Mouse (Mus musculus): Measurements from ENCODE around the gene Hdac10.

The Hdac10 gene

DNA sequence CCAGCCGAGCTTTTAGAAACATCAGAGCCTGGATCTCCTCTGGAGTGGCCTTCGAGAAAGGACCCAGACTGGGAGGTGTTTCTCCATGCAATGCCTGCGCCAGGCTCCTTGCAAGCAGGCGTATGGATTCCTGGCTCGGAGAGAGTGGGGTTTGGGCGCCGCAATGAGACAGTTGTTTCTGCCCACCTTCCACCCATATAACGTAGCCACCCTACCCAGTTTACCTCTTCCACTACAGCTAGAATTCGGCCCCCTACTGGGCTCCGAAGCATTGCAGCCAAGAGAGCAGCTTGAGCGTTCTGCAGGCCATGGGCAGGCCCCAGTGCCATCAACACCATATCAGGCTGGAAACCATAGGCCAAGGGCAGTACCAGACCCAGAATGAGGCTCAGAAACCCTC is 4.9 kb downstream of the Hdac10 start:
- DNase-seq (ENCODE audit: low read depth, low spot score), result no peak

DNA sequence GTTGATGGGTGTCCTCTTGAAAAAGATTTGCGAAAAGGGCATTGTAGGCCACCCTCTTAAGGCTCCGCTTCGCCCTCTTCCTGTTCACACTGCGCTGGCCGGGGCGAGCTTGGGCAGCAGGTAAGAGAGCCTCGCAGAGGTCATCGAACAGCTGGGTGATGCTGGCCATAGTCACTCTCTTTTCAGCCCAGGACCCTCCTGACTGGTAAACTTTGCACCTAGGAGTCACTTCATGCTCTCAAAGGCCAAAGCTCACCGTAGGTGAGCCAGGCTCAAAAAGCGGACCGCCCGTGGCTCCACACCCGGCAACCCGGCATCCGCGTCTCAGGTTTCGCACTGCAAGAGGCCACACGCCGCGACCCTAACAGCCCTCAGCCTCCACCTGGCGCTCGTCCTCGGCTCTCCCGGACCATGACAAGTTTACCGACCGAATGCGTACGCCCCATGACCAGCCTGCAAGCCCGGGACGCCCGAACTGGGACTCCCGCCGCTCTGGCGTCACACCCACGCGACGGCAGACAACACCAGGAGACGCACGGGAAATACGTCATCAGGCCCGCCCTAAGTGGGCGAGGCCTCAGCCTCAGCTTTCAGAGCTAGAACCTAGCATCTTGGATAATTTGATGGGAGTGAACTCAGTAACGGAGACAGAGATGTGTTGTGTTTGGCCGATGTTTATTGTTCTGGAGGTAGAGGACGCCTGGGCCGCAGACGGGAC is 5.7 kb downstream of the Hdac10 start, which contains the start of gene Tubgcp6:
Gene Tubgcp6, minus strand, starts transcription at position 464 of the 718 bp plus-strand sequence.
- DNase-seq (ENCODE audit: low read depth, low spot score), result peak; percentile 92

DNA sequence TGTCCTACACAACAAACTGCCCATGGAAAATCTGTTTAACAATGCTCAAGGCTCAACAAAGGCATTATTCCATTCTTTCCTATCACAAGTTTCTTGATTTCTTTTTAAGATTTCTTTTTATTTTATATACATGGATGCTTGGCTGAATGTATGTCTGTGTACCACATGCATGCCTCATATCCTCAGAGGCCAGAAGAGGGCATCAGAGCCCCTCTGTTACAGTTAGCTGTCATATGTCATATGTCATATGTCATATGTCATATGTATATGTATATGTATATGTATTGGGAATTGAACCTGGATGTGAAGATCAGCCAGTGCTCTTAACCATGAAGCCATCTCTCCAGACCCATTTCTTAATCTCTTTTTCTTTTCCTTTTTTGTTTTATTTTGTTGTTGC is 10.5 kb downstream of the Hdac10 start:
- DNase-seq (ENCODE audit: low read depth, low spot score), result no peak

DNA sequence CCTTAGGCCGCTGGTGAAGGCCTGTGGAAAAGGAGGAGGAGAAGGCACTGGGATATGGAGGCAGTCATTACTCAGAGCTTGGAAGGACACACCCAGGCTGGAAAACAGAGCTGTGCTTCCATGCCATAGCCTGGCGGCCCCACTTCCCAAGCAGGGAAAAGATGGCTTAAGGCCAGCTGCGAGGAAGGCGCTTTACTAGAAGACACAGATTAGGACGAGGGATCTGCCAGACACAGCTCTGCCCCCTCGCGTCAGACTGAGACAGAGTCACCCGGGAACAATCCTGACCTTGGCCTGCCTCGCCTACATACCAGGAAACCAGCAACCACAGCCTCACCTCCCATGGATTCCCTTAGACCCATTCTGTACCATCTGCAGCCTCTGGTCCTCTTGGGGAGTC is 18.4 kb downstream of the Hdac10 start:
- no peak for DNase-seq (ENCODE audit: low read depth, low spot score)

DNA sequence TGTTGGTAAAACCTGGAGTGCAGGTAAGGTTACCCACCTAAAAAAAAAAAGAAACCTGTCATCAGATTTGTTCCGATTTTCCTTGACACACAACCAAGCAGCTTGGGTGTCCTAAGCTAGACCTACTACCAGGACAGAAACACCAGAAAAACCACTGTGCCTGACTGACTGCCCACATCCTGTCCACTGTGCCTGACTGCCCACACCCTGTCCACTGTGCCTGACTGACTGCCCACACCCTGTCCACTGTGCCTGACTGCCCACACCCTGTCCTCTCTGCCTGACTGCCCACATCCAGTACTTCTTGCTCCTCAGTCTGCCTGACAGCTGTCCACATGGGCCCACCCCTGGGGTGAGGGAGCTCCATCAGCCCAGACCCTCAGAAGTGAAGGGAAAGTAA is 21.5 kb downstream of the Hdac10 start:
- no peak for DNase-seq (ENCODE audit: low read depth, low spot score)

DNA sequence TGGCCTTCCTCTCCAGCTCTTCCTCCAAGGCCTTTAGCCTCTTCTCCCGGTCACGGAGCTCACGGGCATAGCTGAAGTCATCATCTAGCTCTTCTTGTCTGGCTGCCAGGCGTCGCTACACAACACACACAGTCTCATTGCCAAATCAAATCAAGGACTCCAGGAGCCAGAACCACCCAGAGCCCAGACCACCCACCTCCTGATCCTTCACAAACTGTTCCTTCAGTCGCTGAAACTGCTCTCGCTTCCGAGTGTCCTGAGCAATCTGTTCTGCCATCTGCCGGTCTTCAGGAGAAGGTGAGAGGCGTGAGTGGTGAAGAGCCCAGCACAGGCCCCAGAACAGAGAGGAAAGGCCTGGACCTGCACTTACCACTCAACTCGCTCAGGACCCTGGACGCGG is 22.4 kb downstream of the Hdac10 start:
- no peak for DNase-seq (ENCODE audit: low read depth, low spot score)

DNA sequence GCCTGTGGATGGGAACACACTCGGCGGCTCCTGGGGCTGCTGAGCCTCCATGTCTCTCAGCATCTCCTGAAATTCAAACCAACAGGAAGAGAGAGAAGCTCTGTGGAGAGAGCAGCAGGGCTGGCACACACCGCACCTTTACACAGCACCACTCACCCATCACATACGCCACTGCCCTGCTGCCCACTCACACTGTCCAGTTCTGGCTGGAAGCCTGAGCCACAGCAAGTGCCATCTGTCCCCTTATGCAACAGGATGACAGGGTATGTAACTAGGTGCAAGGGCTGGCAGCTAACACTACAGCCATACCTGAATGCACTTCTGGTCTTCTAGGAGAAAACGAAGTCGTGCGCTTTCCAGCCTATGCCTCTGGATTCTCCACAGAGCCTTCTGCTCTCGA is 24.1 kb downstream of the Hdac10 start:
- no peak for DNase-seq (ENCODE audit: low read depth, low spot score)

DNA sequence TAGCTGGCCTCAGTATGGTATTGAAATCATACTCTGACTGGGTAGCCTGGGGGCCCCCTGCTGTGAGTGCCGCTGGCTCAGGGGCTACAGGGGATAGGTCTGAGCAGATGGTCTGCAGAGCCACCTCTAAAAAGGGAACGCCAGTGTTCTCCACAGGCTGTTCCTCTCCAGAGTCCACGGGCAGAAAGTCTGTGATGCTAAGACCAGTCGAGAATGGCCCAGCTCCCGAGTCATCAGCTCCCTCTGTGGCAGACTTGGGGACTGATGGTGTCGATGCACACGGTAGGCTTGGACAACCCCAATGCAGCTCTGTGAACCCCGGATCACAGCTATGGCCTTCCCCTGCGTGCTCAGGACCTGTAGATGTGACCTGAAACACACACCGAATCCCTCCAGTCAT is 24.6 kb downstream of the Hdac10 start:
- DNase-seq (ENCODE audit: low read depth, low spot score), result no peak

DNA sequence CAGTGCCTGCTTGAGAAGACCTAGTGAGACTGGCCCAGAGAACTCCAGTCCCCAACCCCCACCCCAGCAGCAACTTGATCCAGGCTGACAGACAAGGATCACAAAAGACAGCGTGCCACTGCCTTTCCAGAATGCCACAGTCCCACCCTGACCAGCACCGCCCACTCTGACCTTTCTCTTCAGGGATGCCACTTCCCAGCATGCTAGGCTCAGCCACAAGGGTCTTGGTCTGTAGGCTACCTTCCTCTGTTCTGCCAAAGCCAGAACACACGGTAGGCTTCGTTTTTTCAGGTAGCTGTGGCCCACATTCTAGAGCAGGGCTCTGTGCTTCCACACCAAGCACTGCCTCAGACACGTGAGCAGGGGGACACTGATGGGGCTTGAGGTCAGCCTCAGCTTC is 25.9 kb downstream of the Hdac10 start:
- no peak for DNase-seq (ENCODE audit: low read depth, low spot score)

DNA sequence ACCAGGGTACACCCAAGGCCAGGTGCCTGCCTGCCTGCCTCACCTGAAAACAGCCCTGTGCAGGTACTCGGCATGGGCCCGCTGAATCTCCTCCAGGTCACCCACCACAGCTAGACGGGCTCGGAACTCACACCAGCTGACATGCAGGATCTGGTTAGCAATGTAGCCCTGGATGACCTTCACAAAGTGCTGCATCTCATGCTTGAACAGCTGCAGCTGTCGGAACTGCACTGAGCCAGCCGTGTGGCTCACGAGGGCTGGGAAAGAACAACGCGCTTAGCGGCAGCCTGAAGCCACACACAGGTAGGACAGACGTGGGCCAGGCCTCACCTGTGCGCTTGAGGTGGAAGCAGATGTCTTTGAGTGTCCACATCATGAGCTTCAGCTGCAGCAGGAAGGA is 27.7 kb downstream of the Hdac10 start:
- DNase-seq (ENCODE audit: low read depth, low spot score), result no peak

DNA sequence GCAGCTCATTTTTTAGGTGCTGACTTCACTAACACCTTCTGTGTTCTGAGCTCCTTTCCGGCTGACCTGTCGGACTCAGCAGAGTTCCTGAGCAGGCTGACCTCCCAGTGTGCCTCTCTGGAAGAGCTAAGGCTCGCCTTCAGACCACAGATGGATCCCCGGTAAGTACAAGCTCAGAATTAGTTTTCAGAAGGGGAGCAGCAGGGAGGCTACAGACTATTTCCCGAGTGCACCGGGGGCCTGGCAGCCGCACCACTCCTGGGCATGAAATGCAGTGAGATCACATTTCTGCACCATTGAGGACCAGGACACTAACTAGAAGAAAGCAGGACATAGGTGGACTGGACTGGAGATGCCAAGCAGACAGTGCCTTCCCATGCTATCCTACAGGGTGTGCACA is 29.9 kb downstream of the Hdac10 start:
- DNase-seq (ENCODE audit: low read depth, low spot score), result no peak

DNA sequence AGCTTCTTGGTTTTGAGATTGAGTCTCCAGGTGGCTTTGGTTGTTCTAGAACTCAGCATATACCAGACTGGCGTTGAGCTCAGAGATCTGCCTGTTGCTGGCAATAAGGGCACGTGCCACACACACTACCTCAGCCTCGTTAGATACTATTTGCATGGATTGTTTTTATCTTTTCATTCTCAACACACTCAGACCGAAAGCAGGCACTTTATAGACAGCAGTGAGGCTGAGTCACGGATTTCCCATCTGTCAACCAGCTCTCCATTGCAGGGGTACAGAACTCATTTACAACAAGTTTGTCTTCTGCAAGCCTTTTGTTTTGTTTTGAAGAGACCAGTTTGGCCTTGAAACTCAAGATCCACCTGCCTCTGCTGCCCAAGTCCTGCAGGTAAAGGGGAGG is 31.1 kb downstream of the Hdac10 start:
- no peak for DNase-seq (ENCODE audit: low read depth, low spot score)

DNA sequence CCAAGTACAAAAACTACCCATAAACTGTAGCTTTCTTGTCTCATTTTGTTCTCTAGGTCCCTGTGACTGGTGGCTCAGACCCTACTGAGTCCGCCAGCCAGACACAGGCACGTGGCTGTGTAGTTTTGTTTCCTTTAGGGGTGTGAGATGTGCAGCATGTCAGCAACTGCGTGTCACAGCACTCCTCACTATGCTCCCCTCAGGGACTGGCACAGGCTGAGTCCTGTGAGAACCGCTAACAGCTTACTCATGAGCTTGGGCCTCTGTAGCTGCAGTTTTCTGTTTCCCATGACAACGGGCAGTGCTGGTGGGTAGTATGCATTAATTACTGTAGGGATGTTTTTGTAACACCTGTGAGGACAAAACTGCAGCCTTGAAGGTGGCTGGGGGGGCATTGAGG is 36.3 kb downstream of the Hdac10 start:
- no peak for DNase-seq (ENCODE audit: low read depth, low spot score)

DNA sequence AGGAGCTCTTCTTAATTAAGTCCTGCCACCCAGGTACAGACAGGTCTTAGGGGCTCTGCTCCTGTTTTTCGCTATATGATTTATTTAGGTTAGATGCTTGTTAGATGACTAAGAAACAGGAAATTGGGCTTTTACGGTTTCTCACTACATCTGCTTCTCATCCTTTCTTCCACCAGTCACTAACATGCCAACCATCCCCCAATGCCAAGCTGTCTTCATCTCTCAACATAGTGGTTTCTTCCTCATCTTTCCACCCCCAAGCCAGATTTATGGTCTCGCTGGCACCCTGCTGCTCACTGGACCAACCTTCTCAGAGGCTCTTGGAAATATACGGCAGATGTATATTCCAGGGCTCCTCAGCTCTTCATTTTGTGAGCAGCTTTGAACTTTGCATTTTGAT is 37.8 kb downstream of the Hdac10 start:
- no peak for DNase-seq (ENCODE audit: low read depth, low spot score)

DNA sequence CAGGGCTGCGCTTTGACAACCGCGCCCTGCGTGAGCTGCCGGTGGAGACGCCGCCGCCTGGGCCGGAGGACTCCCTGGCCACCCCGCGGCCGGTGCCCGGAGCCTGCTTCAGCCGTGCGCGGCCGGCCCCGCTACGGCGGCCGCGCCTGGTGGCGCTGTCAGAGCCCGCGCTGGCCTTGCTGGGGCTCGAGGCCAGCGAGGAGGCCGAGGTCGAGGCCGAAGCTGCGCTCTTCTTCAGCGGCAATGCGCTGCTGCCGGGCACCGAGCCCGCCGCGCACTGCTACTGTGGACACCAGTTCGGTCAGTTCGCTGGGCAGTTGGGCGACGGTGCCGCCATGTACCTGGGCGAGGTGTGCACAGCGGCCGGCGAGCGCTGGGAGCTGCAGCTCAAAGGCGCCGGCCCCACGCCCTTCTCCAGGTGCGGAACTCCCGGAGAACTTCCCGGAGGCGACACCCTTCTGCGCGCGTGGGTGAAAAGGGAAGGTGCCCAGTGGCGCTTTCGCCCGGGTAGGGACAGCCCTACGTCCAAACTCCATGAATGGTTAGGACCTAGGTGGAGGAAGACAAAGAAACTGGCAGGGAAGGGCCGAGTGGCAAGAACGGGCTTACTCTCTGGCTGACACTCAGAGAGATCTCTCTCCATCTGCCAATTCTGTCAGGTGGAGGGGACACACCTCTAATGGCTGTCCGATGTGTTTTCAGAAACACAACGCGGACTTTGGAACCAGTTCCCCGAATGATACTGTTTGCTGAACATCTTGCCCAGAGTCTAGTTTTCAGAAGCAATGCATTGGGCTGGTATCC is 39.0 kb downstream of the Hdac10 start:
- DNase-seq (ENCODE audit: low read depth, low spot score), result no peak

DNA sequence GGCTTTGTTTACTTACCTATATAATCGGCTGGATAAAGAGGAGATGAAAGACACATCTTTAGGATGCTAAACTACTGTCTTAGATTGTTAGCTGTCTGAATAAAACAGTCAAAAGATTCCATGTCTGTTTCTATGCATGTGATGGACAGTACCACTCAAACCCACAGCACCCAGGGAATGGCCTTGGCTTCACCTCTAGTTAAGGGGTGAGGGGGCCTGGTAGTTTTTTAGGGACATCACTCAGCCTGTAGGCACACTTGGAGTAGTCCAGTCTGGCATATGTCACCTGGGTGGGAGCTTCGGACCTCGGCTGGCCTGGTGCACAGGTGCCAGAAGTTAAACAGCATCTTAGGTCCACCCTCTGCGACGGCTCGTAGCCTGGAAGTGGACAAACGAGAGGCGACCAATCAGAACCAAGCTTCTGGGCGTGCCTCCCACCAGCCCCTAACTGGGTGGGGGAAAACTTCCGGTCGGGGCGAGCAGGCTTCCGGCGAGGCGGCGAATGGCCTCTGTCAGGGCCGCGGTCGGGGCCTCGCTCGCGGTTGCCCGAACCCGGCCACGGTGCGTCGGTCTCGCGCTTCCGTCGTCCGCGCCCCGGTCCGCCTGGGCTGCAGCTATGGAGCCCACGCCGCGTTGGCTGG is 39.8 kb downstream of the Hdac10 start, which contains the start of gene Selenoo:
Gene Selenoo, plus strand, starts transcription at position 478 of the 641 bp plus-strand sequence.
- DNase-seq (ENCODE audit: low read depth, low spot score), result peak; percentile 81

DNA sequence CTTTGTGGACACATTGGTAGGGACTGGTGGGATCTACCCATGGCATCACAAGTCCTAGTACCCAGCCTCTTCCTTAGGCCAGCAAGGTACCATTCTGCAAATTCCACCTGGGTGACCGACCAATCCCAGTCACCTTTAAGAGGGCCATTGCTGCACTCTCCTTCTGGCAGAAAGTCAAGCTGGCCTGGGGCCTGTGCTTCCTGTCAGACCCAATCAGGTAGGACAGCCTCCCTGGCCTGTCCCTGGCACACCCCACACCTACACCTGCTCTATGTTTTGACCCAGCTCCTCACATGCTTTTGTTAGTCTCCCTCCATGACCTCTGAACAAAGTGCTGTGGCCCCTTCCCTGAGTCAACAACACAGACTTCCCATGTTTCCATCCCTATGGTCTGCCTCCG is 43.7 kb downstream of the Hdac10 start:
- no peak for DNase-seq (ENCODE audit: low read depth, low spot score)

DNA sequence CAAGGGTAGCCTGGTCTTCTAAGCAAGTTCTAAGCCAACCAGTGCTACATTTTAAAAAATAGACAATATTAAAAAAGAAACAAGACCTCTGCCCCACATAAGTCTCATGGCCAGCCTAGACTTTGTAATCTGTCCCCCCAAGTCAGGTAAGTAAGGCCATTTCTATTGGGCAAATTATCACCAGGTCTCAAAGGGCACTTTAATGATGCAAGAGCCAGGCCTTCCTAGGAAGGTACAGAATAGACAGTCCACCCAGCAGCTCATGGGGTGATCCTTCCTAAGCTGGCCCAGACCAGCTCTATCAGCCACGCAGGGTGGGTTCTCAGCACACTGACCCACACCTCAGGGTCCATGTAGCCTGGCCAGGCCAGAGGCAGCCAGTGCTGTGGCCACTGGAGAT is 44.6 kb downstream of the Hdac10 start:
- no peak for DNase-seq (ENCODE audit: low read depth, low spot score)

DNA sequence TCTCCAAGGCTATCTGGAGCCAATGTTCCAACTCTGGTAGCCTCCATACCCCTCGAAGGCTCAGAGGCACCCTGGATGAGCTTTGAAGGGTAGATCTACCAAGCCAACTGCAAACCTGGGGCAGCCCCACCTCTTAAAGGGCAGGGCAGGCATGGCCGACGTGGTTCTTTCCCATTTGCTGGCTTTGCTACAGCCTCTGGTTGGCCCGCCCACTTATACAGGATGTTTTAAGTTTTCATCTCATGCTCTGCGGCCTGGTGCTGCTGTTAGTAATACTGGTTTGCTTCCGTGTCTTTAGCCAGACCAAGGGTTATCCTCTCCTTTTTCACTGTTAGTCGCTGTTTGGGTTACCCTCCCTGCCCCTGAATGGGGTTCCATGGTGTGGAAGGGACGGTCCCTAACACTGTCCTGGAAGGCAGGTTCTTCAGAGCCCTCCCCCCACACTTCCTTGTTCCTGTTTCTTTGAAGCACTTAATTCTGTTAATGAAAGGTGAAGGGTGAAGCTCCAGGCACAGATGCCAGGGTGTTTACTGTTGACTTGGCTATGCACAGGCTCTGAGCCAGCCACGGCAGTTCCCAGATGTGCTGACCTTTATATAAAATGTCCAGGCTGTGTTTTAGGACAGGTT is 50.2 kb downstream of the Hdac10 start:
- DNase-seq (ENCODE audit: low read depth, low spot score), result no peak

DNA sequence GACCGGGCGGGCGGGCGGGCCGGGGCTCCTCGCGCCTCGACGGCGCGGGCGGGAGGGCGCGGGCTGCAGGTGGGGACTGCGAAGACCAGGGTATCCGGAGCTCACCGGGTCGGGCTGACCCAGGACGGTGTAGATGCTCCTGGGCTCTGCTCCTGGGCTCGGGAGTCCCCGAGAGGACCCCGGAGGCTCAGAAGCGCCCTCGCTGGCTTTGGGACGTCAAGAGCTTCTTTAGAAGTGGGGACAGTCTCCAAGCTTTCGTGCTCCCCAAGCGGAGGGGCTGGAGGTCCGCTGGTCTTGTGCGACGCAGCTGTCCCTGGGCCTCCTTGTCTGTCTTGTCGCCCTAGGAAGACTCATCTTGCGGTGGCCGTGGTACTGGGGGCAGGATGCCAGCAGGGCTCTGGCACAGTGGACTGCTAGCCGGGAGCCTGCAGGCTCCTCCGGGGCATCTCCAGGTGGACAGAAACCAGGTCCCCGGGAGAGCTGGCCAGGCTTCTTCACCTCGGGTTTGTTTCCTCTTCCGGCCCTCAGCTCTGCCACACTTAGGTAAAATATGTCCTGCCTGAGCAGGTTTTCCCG is 52.3 kb downstream of the Hdac10 start:
- DNase-seq (ENCODE audit: low read depth, low spot score), result no peak

DNA sequence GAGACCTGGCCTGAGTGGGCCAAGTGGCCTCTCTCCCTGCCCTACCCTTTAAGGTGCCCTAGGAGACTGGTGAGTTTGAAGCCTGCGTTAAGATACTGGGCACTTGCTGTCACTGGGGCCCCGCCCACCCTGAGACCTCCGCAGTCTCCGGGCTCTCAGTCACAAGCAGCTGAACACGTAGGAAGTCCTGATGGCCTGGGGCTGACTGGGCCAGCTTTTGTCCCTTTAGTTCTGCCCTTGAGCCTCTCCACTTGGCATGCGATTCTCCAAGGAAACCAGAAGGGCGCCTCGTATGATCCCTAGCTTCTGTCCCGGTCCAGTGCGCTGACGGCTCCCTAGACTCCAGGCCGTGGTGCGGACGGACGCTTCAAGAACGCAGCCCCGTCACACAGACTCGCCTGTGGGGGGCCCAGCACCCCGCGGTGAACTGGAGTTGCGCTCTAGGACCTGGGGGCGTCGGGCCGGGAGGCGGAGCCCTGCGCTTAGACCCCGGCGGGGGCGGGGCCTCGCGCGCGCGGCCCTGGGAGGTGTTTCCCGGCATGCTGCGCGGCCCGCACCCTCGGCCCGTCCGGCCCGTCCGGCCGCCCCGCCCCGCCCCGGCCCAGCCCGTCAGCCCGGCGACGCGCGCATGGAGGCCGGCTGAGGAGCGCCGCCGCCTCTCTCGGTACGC is 52.9 kb downstream of the Hdac10 start:
- peak; percentile 82 for DNase-seq (ENCODE audit: low read depth, low spot score)

All from retina, postnatal 7 days (tissue).